Comparison of ENCODE assay signal across 9 mouse cellular contexts in genomic region chr16:95956618-95957017, GRCm38 (mm10). TPM values are rescaled to one million over a fixed set of nuclear protein-coding genes. Genes with fewer than 3 reads are reported as not detected.
DNase-seq lines count a peak whose midpoint lies in the region; ATAC-seq and TF ChIP-seq lines count a peak whose summit lies in the region.
"Had no signal": no experiment of that assay in that cellular context is flagged by ENCODE, and none has a peak within 500 bp of the region (broad histone marks: within the 10 kb centered on the region; RNA-seq: fewer than 3 reads in every experiment).

No protein-coding gene starts in this region.

- peak; percentile 30; the same call in 1 of the 2 replicates for TF ChIP-seq CTCF in heart, postnatal 0 days (IDR thresholded peaks at IDR 0.05; ENCODE audit: low read depth)
- peak; percentile 61 for TF ChIP-seq CTCF in midbrain, postnatal 0 days (IDR thresholded peaks at IDR 0.05)
- peak; percentile 65 for TF ChIP-seq CTCF in Patski (IDR thresholded peaks at IDR 0.05)

- no peaks in the 10 kb centered on the region for H3K4me1 ChIP-seq in heart, postnatal 0 days (ENCODE audit: control insufficient read depth, insufficient read depth)
- H3K4me1 ChIP-seq in midbrain, postnatal 0 days (ENCODE audit: insufficient read depth, low read length): no peaks in the 10 kb centered on the region
- no peaks in the 10 kb centered on the region for H3K4me1 ChIP-seq in midbrain, embryonic 16.5 days (ENCODE audit: control insufficient read depth, insufficient read depth, low read length)
- H3K4me1 ChIP-seq in heart, embryonic 10.5 days: no peaks in the 10 kb centered on the region

- POLR2A ChIA-PET in Patski (lab: Charles Lee): no interaction called here

- no peak overlapping the region for H3K9ac ChIP-seq in heart, postnatal 0 days (replicated peaks; ENCODE audit: low read depth, low read length)
- no peak overlapping the region for H3K9ac ChIP-seq in midbrain, postnatal 0 days (replicated peaks; ENCODE audit: low read length, poor library complexity, severe bottlenecking)
- no peak overlapping the region for H3K9ac ChIP-seq in midbrain, embryonic 16.5 days (ENCODE audit: low read depth, low read length)

- H3K4me2 ChIP-seq in heart, postnatal 0 days (ENCODE audit: low read depth, low read length): no peak overlapping the region
- no peak overlapping the region for H3K4me2 ChIP-seq in midbrain, postnatal 0 days (ENCODE audit: low read depth, low read length, poor library complexity, severe bottlenecking)
- no peak overlapping the region for H3K4me2 ChIP-seq in midbrain, embryonic 16.5 days (ENCODE audit: low read length)

- ATAC-seq in heart, postnatal 0 days (ENCODE audit: insufficient read depth, low read depth): no peak
- ATAC-seq in midbrain, postnatal 0 days (ENCODE audit: low FRiP score): no peak
- no peak for ATAC-seq in midbrain, embryonic 16.5 days
- ATAC-seq in Patski: no peak

- H3K27me3 ChIP-seq in heart, postnatal 0 days (ENCODE audit: control insufficient read depth, insufficient read depth, low read length): no peaks in the 10 kb centered on the region
- H3K27me3 ChIP-seq in midbrain, postnatal 0 days (ENCODE audit: insufficient read depth, low read length): no peaks in the 10 kb centered on the region
- H3K27me3 ChIP-seq in midbrain, embryonic 16.5 days (ENCODE audit: control insufficient read depth, insufficient read depth, low read depth, low read length): no peaks in the 10 kb centered on the region
- H3K27me3 ChIP-seq in Patski: peaks cover 2% of the 10 kb centered on the region
- no peaks in the 10 kb centered on the region for H3K27me3 ChIP-seq in heart, embryonic 10.5 days (ENCODE audit: insufficient read depth, poor library complexity, severe bottlenecking)

- no peak for DNase-seq in heart, postnatal 0 days (ENCODE audit: low spot score)
- DNase-seq in heart, adult 18-20 months: no peak
- DNase-seq in midbrain, postnatal 0 days (ENCODE audit: low spot score): no peak
- DNase-seq in Patski (ENCODE audit: low read depth, low spot score): no peak
- DNase-seq in testis, postnatal 10 days (ENCODE audit: low spot score): peak; percentile 52
- DNase-seq in heart, embryonic 10.5 days (ENCODE audit: low spot score): no peak
- DNase-seq in adrenal gland, adult (ENCODE audit: inconsistent age in 2 of 2, low spot score in 1 of 2): no peak
- DNase-seq: layer of hippocampus, postnatal 36 days had no signal

- CTCF ChIA-PET in Patski (lab: Charles Lee): interaction anchor here (1.2 to 1.9 kb wide), 4 partner anchors 11 to 311 kb away, joined by 3 to 9 read pairs (median 4); no protein-coding TSS in a partner anchor

- 0 out of 2 replicates have a peak, but pooled peaks cover 4% of the 10 kb centered on the region for H3K9me3 ChIP-seq in heart, postnatal 0 days (replicated peaks; ENCODE audit: control insufficient read depth, low read length)
- no peaks in the 10 kb centered on the region for H3K9me3 ChIP-seq in midbrain, postnatal 0 days (ENCODE audit: low read length)
- no peaks in the 10 kb centered on the region for H3K9me3 ChIP-seq in midbrain, embryonic 16.5 days (replicated peaks; ENCODE audit: control insufficient read depth, low read length, poor library complexity, severe bottlenecking)
- no peaks in the 10 kb centered on the region for H3K9me3 ChIP-seq in heart, embryonic 10.5 days

- H3K4me3 ChIP-seq in heart, postnatal 0 days (ENCODE audit: low read depth, low read length): no peak overlapping the region
- H3K4me3 ChIP-seq in midbrain, postnatal 0 days (ENCODE audit: low read depth, low read length): no peak overlapping the region
- no peak overlapping the region for H3K4me3 ChIP-seq in midbrain, embryonic 16.5 days (ENCODE audit: low read depth, low read length)
- H3K4me3 ChIP-seq in heart, embryonic 10.5 days: no peak overlapping the region

- 57% methylated on average over 5 of the region's 5 CpGs for WGBS in heart, postnatal 0 days
- 69% methylated on average over 5 of the region's 5 CpGs for WGBS in midbrain, postnatal 0 days
- 60% methylated on average over 5 of the region's 5 CpGs for WGBS in midbrain, embryonic 16.5 days
- WGBS in heart, embryonic 10.5 days: 62% methylated on average over 5 of the region's 5 CpGs

- no peak overlapping the region for H3K27ac ChIP-seq in heart, postnatal 0 days (ENCODE audit: low read depth)
- H3K27ac ChIP-seq in midbrain, postnatal 0 days (ENCODE audit: low read depth, low read length): no peak overlapping the region
- no peak overlapping the region for H3K27ac ChIP-seq in midbrain, embryonic 16.5 days (ENCODE audit: low read length)
- no peak overlapping the region for H3K27ac ChIP-seq in heart, embryonic 10.5 days

- in situ Hi-C loops in Patski (cut with MboI; ENCODE audit: low pct_unique_long_range_greater_than_20kb): loop anchor here (25.0 kb wide), 1 partner anchor 744 kb away; no protein-coding TSS in a partner anchor

- no peak for TF ChIP-seq EP300 in heart, postnatal 0 days (IDR thresholded peaks at IDR 0.05; ENCODE audit: low read depth)

- no peaks in the 10 kb centered on the region for H3K36me3 ChIP-seq in heart, postnatal 0 days (replicated peaks; ENCODE audit: control insufficient read depth, insufficient read depth, low read length)
- H3K36me3 ChIP-seq in midbrain, postnatal 0 days (ENCODE audit: insufficient read depth, low read length): no peaks in the 10 kb centered on the region
- H3K36me3 ChIP-seq in midbrain, embryonic 16.5 days (ENCODE audit: control insufficient read depth, insufficient read depth, low read length): no peaks in the 10 kb centered on the region
- no peaks in the 10 kb centered on the region for H3K36me3 ChIP-seq in heart, embryonic 10.5 days

RNA-seq across cellular contexts. Expression of gene Psmg1, which starts 34.1 kb away (rescaled TPM):
- 27.4 and 38.9 TPM in 2 replicates for total RNA-seq in heart, postnatal 0 days (2014; rRNA removed; ENCODE audit: low replicate concordance)
- polyA plus RNA-seq in heart, postnatal 0 days (2015; fragmentation: Nextera tagmentation; extraction: Ambion mirVana): 53.5 and 61.3 TPM in 2 replicates
- 10 to 100 TPM; 25.5 to 27.3 TPM for total RNA-seq in heart, adult 18-20 months (2021)
- total RNA-seq in midbrain, postnatal 0 days (2014; rRNA removed): 25.4 and 27.3 TPM in 2 replicates
- polyA plus RNA-seq in midbrain, postnatal 0 days (2015; fragmentation: Nextera tagmentation; extraction: Ambion mirVana): 50.9 and 53.7 TPM in 2 replicates
- 61.6 and 68.3 TPM in 2 replicates for polyA plus RNA-seq in midbrain, embryonic 16.5 days (2015; fragmentation: Nextera tagmentation; extraction: Ambion mirVana)
- 52.6 TPM for polyA plus RNA-seq in Patski (2021)
- polyA plus RNA-seq in heart, embryonic 10.5 days (2016; fragmentation: Nextera tagmentation; extraction: Ambion mirVana): 91.6 and 122 TPM in 2 replicates
